In the genomic region with DNA sequence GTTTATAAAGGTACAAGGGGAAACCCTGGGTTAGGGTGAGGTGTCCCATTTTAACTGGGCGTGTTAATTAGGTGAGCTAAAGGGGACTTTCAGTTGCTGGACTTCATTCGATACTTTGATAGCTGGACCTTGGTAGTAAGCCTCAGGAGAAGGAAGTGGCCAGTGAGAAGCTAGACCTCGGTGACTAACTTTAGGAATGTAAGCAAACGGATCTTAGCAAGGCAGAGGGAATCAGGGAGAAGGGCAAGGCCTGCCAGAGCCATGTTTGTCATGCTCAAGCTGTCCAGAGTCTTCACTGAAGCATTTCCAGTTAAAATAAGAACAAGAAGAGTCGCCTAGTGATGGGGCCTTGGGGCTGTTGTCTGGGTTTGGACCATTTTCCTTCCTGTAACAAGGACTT, we compare ENCODE assay signal across 23 mouse cellular contexts. TPM values are rescaled to one million over a fixed set of nuclear protein-coding genes. Genes with fewer than 3 reads are reported as not detected.
"Had no signal": no experiment of that assay in that cellular context is flagged by ENCODE, and none has a peak within 500 bp of the region (broad histone marks: within the 10 kb centered on the region; RNA-seq: fewer than 3 reads in every experiment).

No protein-coding gene starts in this region.

- H3K36me3 ChIP-seq: lung, embryonic 15.5 days; midbrain, embryonic 12.5 days; neural tube, embryonic 12.5 days; stomach, embryonic 15.5 days had no signal

- H3K27ac ChIP-seq: liver, embryonic 14.5 days; lung, embryonic 15.5 days; macrophage; midbrain, embryonic 12.5 days; neural tube, embryonic 12.5 days; stomach, embryonic 15.5 days had no signal

- H3K9ac ChIP-seq: liver, embryonic 14.5 days; lung, embryonic 15.5 days; midbrain, embryonic 12.5 days; neural tube, embryonic 12.5 days; stomach, embryonic 15.5 days had no signal

- H3K4me3 ChIP-seq: lung, embryonic 15.5 days; megakaryocyte, embryonic 14.5 days; midbrain, embryonic 12.5 days; neural tube, embryonic 12.5 days; stomach, embryonic 15.5 days had no signal

- H3K4me2 ChIP-seq: lung, embryonic 15.5 days; midbrain, embryonic 12.5 days; neural tube, embryonic 12.5 days; stomach, embryonic 15.5 days had no signal

- H3K9me3 ChIP-seq: lung, embryonic 15.5 days; midbrain, embryonic 12.5 days; neural tube, embryonic 12.5 days; stomach, embryonic 15.5 days had no signal

- DNase-seq: lung, adult 2 months; lung, postnatal 14 days; lung, postnatal 36 days; midbrain, embryonic 14.5 days; right cerebral cortex, postnatal 14 days; thymus, adult 18-20 months; thymus, postnatal 14 days; thymus, postnatal 36 days had no signal

- ATAC-seq: lung, postnatal 0 days had no signal

- H3K27me3 ChIP-seq: lung, embryonic 15.5 days; megakaryocyte, embryonic 14.5 days; stomach, embryonic 15.5 days had no signal

RNA-seq across cellular contexts. Expression of gene 4933406M09Rik, which starts 20.2 kb away (rescaled TPM):
- total RNA-seq: megakaryocyte progenitor cell, adult 5-6 weeks; midbrain, postnatal 0 days; monocyte, adult 5-6 weeks had no signal
- polyA plus RNA-seq: liver, embryonic 14.5 days; liver, embryonic 16.5 days; lung, adult 2 months; lung, embryonic 15.5 days; macrophage; midbrain, embryonic 12.5 days; midbrain, embryonic 14.5 days; midbrain, postnatal 0 days; neural tube, embryonic 12.5 days; neural tube, embryonic 14.5 days; spleen, adult 2 months; stomach, embryonic 15.5 days; thymus, postnatal 0 days had no signal
